27 mouse cellular contexts compared by ENCODE assay signal in the genomic region with DNA sequence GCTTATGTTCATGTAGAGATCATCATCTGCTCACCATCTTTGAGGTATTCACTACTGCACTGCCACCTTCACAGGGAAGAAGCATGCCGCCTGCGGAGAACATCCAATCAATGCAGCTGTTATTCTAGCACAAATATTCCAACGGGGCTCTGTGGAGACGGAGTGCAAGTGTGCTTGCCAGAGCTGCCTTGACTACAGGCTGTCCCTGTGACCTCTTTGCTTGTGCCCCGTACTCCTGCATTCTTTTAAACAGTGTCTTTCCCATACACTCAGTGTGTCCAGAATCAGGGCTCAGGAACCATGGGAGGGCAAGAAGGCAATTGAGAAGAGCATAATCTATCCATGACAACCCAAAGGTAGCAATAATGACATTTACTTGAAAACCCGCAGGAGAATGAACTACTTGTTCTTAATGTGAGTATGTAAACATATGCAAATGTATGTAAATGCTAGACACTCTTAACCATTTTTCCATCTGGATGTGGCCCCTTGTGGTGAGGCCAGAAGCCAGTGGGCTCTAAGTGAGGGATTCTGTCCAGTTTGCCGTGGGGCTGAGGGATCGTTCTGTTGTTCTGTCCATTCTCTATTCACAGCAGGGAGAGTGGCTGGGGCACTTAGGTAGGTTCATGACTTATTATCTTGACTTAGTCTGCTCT. TPM values are rescaled to one million over a fixed set of nuclear protein-coding genes. Genes with fewer than 3 reads are reported as not detected.
DNase-seq lines count a peak whose midpoint lies in the region; ATAC-seq and TF ChIP-seq lines count a peak whose summit lies in the region.
"Had no signal": no experiment of that assay in that cellular context is flagged by ENCODE, and none has a peak within 500 bp of the region (broad histone marks: within the 10 kb centered on the region; RNA-seq: fewer than 3 reads in every experiment).

No protein-coding gene starts in this region.

- DNase-seq in forebrain, embryonic 14.5 days (ENCODE audit: low spot score), result no peak
- DNase-seq in midbrain, postnatal 0 days (ENCODE audit: low spot score), result peak; percentile 35
- DNase-seq in midbrain, embryonic 10.5 days (ENCODE audit: low spot score), result no peak
- no peak for DNase-seq in heart, postnatal 36 days
- DNase-seq in embryo, embryonic 11 days, result no peak
- DNase-seq: cerebellum, adult 8-10 months; gastrocnemius, postnatal 14 days; heart, adult 18-20 months; heart, postnatal 4 days; lung, embryonic 14.5 days; lung, postnatal 36 days; spleen, adult 18-20 months; thymus, adult 18-20 months; thymus, postnatal 4 days had no signal

- peaks cover 2% of the 10 kb centered on the region; the same call in 1 of the 2 replicates for H3K4me1 ChIP-seq in forebrain, embryonic 14.5 days (ENCODE audit: control insufficient read depth, insufficient read depth, low read length)
- peaks cover 6% of the 10 kb centered on the region; the same call in 1 of the 2 replicates for H3K4me1 ChIP-seq in forebrain, embryonic 12.5 days
- H3K4me1 ChIP-seq in midbrain, postnatal 0 days (ENCODE audit: insufficient read depth, low read length), result no peaks in the 10 kb centered on the region
- H3K4me1 ChIP-seq in midbrain, embryonic 10.5 days, result no peaks in the 10 kb centered on the region
- H3K4me1 ChIP-seq in hindbrain, embryonic 15.5 days (replicated peaks), result 0 out of 2 replicates have a peak, but pooled peaks cover 2% of the 10 kb centered on the region
- H3K4me1 ChIP-seq: embryonic facial prominence, embryonic 10.5 days; stomach, embryonic 15.5 days had no signal

- 53% methylated on average over 8 of the region's 8 CpGs for WGBS in forebrain, embryonic 14.5 days
- WGBS in forebrain, embryonic 12.5 days, result 56% methylated on average over 8 of the region's 8 CpGs
- WGBS in midbrain, postnatal 0 days, result 54% methylated on average over 8 of the region's 8 CpGs
- 77% methylated on average over 8 of the region's 8 CpGs for WGBS in midbrain, embryonic 10.5 days
- 37% methylated on average over 8 of the region's 8 CpGs for WGBS in hindbrain, embryonic 15.5 days

- intact Hi-C loops in heart, postnatal 36 days (cut with DNase I), result loop anchor here (5.0 kb wide), 1 partner anchor 76 kb away; no protein-coding TSS in a partner anchor

- H3K4me3 ChIP-seq in forebrain, embryonic 14.5 days (ENCODE audit: low read depth, low read length), result no peak overlapping the region
- H3K4me3 ChIP-seq in forebrain, embryonic 12.5 days (replicated peaks), result no peak overlapping the region
- no peak overlapping the region for H3K4me3 ChIP-seq in midbrain, postnatal 0 days (ENCODE audit: low read depth, low read length)
- H3K4me3 ChIP-seq in midbrain, embryonic 10.5 days, result no peak overlapping the region
- H3K4me3 ChIP-seq in hindbrain, embryonic 15.5 days, result no peak overlapping the region
- H3K4me3 ChIP-seq: embryonic facial prominence, embryonic 10.5 days; liver, embryonic 12.5 days; stomach, embryonic 15.5 days had no signal

- no peaks in the 10 kb centered on the region for H3K27me3 ChIP-seq in forebrain, embryonic 14.5 days (replicated peaks; ENCODE audit: control insufficient read depth, insufficient read depth, low read length)
- no peaks in the 10 kb centered on the region for H3K27me3 ChIP-seq in forebrain, embryonic 12.5 days
- no peaks in the 10 kb centered on the region for H3K27me3 ChIP-seq in midbrain, postnatal 0 days (ENCODE audit: insufficient read depth, low read length)
- no peaks in the 10 kb centered on the region for H3K27me3 ChIP-seq in midbrain, embryonic 10.5 days (ENCODE audit: low read depth, poor library complexity, severe bottlenecking)
- H3K27me3 ChIP-seq in hindbrain, embryonic 15.5 days, result no peaks in the 10 kb centered on the region
- H3K27me3 ChIP-seq: stomach, embryonic 15.5 days had no signal

- no peak overlapping the region for H3K9ac ChIP-seq in forebrain, embryonic 14.5 days (ENCODE audit: low read length)
- H3K9ac ChIP-seq in forebrain, embryonic 12.5 days, result no peak overlapping the region
- no peak overlapping the region for H3K9ac ChIP-seq in midbrain, postnatal 0 days (replicated peaks; ENCODE audit: low read length, poor library complexity, severe bottlenecking)
- no peak overlapping the region for H3K9ac ChIP-seq in hindbrain, embryonic 15.5 days
- H3K9ac ChIP-seq: liver, embryonic 12.5 days; lung, embryonic 14.5 days; stomach, embryonic 15.5 days had no signal

- peak; percentile 42; the same call in 1 of the 2 replicates for ATAC-seq in forebrain, embryonic 14.5 days
- no peak for ATAC-seq in forebrain, embryonic 12.5 days (ENCODE audit: low FRiP score)
- ATAC-seq in midbrain, postnatal 0 days (ENCODE audit: low FRiP score), result 0 out of 2 replicates have a peak, but pooled peaks have one; percentile 13
- peak; percentile 87 for ATAC-seq in hindbrain, embryonic 15.5 days (ENCODE audit: low FRiP score, low read depth)
- no peak for ATAC-seq in megakaryocyte, adult 5-6 weeks (ENCODE audit: poor library complexity, severe bottlenecking)
- ATAC-seq: CD4-positive, CD25-positive, alpha-beta regulatory T cell, adult 4 months; intestine, embryonic 16.5 days; liver, embryonic 12.5 days had no signal

- TF ChIP-seq CTCF in midbrain, postnatal 0 days (IDR thresholded peaks at IDR 0.05), result no peak

- H3K4me2 ChIP-seq in forebrain, embryonic 14.5 days (ENCODE audit: low read length), result no peak overlapping the region
- no peak overlapping the region for H3K4me2 ChIP-seq in forebrain, embryonic 12.5 days
- no peak overlapping the region for H3K4me2 ChIP-seq in midbrain, postnatal 0 days (ENCODE audit: low read depth, low read length, poor library complexity, severe bottlenecking)
- no peak overlapping the region for H3K4me2 ChIP-seq in hindbrain, embryonic 15.5 days
- H3K4me2 ChIP-seq: liver, embryonic 12.5 days; lung, embryonic 14.5 days; stomach, embryonic 15.5 days had no signal

- H3K9me3 ChIP-seq in forebrain, embryonic 14.5 days (replicated peaks; ENCODE audit: control insufficient read depth, low read length), result no peaks in the 10 kb centered on the region
- no peaks in the 10 kb centered on the region for H3K9me3 ChIP-seq in forebrain, embryonic 12.5 days
- H3K9me3 ChIP-seq in midbrain, postnatal 0 days (ENCODE audit: low read length), result no peaks in the 10 kb centered on the region
- no peaks in the 10 kb centered on the region for H3K9me3 ChIP-seq in midbrain, embryonic 10.5 days (replicated peaks)
- H3K9me3 ChIP-seq in hindbrain, embryonic 15.5 days, result no peaks in the 10 kb centered on the region
- H3K9me3 ChIP-seq: embryonic facial prominence, embryonic 10.5 days; liver, embryonic 12.5 days; stomach, embryonic 15.5 days had no signal

- no peaks in the 10 kb centered on the region for H3K36me3 ChIP-seq in forebrain, embryonic 14.5 days (ENCODE audit: control insufficient read depth, insufficient read depth, low read length)
- H3K36me3 ChIP-seq in forebrain, embryonic 12.5 days (replicated peaks), result no peaks in the 10 kb centered on the region
- no peaks in the 10 kb centered on the region for H3K36me3 ChIP-seq in midbrain, postnatal 0 days (ENCODE audit: insufficient read depth, low read length)
- no peaks in the 10 kb centered on the region for H3K36me3 ChIP-seq in midbrain, embryonic 10.5 days
- no peaks in the 10 kb centered on the region for H3K36me3 ChIP-seq in hindbrain, embryonic 15.5 days
- H3K36me3 ChIP-seq: embryonic facial prominence, embryonic 10.5 days; liver, embryonic 12.5 days; stomach, embryonic 15.5 days had no signal

- no peak overlapping the region for H3K27ac ChIP-seq in forebrain, embryonic 14.5 days (ENCODE audit: low read depth, low read length)
- no peak overlapping the region for H3K27ac ChIP-seq in forebrain, embryonic 12.5 days
- no peak overlapping the region for H3K27ac ChIP-seq in midbrain, postnatal 0 days (ENCODE audit: low read depth, low read length)
- no peak overlapping the region for H3K27ac ChIP-seq in midbrain, embryonic 10.5 days (replicated peaks)
- H3K27ac ChIP-seq in hindbrain, embryonic 15.5 days (replicated peaks), result no peak overlapping the region
- H3K27ac ChIP-seq: embryonic facial prominence, embryonic 10.5 days; kidney, postnatal 0 days; liver, embryonic 12.5 days; stomach, embryonic 15.5 days had no signal

RNA-seq across cellular contexts. Expression of gene Ackr1, which starts 11.8 kb away (rescaled TPM):
- polyA plus RNA-seq in forebrain, embryonic 14.5 days (2014; fragmentation: Nextera tagmentation; extraction: Ambion mirVana), result 10.5 and 12.0 TPM in 2 replicates
- 4.4 and 5.1 TPM in 2 replicates for polyA plus RNA-seq in forebrain, embryonic 12.5 days (2016; fragmentation: Nextera tagmentation; extraction: Ambion mirVana)
- total RNA-seq in midbrain, postnatal 0 days (2014; rRNA removed), result 38.0 and 52.3 TPM in 2 replicates
- 23.1 and 24.1 TPM in 2 replicates for polyA plus RNA-seq in midbrain, postnatal 0 days (2015; fragmentation: Nextera tagmentation; extraction: Ambion mirVana)
- 1.6 and 2.4 TPM in 2 replicates for polyA plus RNA-seq in midbrain, embryonic 10.5 days (2016; fragmentation: Nextera tagmentation; extraction: Ambion mirVana)
- polyA plus RNA-seq in hindbrain, embryonic 15.5 days (2015; fragmentation: Nextera tagmentation; extraction: Ambion mirVana), result 18.6 and 19.9 TPM in 2 replicates
- under 1 TPM; 0.38 to 0.78 TPM for total RNA-seq in heart, postnatal 36 days (2021)
- 1.0 and 1.8 TPM in 2 replicates for total RNA-seq in megakaryocyte, adult 5-6 weeks (2015)
- 0.40 and 1.0 TPM in 2 replicates for total RNA-seq in megakaryocyte, adult 5-6 weeks (2017)
- polyA plus RNA-seq: CD4-positive, CD25-positive, alpha-beta regulatory T cell, adult 4 months had no signal

RNA-seq across cellular contexts. Expression of gene Aim2, which starts 29.0 kb away (rescaled TPM):
- 2.3 and 4.0 TPM in 2 replicates for polyA plus RNA-seq in forebrain, embryonic 14.5 days (2014; fragmentation: Nextera tagmentation; extraction: Ambion mirVana)
- 6.9 and 7.5 TPM in 2 replicates for polyA plus RNA-seq in forebrain, embryonic 12.5 days (2016; fragmentation: Nextera tagmentation; extraction: Ambion mirVana)
- total RNA-seq in midbrain, postnatal 0 days (2014; rRNA removed), result 0.66 and 2.8 TPM in 2 replicates
- 0.89 and 1.0 TPM in 2 replicates for polyA plus RNA-seq in midbrain, postnatal 0 days (2015; fragmentation: Nextera tagmentation; extraction: Ambion mirVana)
- polyA plus RNA-seq in midbrain, embryonic 10.5 days (2016; fragmentation: Nextera tagmentation; extraction: Ambion mirVana), result 6.7 TPM in 2 replicates
- polyA plus RNA-seq in hindbrain, embryonic 15.5 days (2015; fragmentation: Nextera tagmentation; extraction: Ambion mirVana), result 0.83 and 2.0 TPM in 2 replicates
- total RNA-seq in heart, postnatal 36 days (2021), result 1 to 10 TPM; 1.2 to 1.4 TPM
- total RNA-seq in megakaryocyte, adult 5-6 weeks (2015), result 56.4 and 68.1 TPM in 2 replicates
- total RNA-seq in megakaryocyte, adult 5-6 weeks (2017), result 91.8 and 109 TPM in 2 replicates

RNA-seq across cellular contexts. Expression of gene Mptx2, which starts 44.1 kb away (rescaled TPM):
- polyA plus RNA-seq in forebrain, embryonic 14.5 days (2014; fragmentation: Nextera tagmentation; extraction: Ambion mirVana), result not detected in 2 replicates
- not detected in 2 replicates for polyA plus RNA-seq in forebrain, embryonic 12.5 days (2016; fragmentation: Nextera tagmentation; extraction: Ambion mirVana)
- not detected in 2 replicates for total RNA-seq in midbrain, postnatal 0 days (2014; rRNA removed)
- polyA plus RNA-seq in midbrain, postnatal 0 days (2015; fragmentation: Nextera tagmentation; extraction: Ambion mirVana), result not detected in 2 replicates
- not detected in 2 replicates for polyA plus RNA-seq in midbrain, embryonic 10.5 days (2016; fragmentation: Nextera tagmentation; extraction: Ambion mirVana)
- polyA plus RNA-seq in hindbrain, embryonic 15.5 days (2015; fragmentation: Nextera tagmentation; extraction: Ambion mirVana), result not detected in 2 replicates
- not detected for total RNA-seq in heart, postnatal 36 days (2021)
- total RNA-seq in megakaryocyte, adult 5-6 weeks (2015), result not detected in 2 replicates
- not detected in 2 replicates for total RNA-seq in megakaryocyte, adult 5-6 weeks (2017)
- total RNA-seq: adrenal gland, adult 8-10 months; gastrocnemius, postnatal 14 days; heart, adult 18-20 months; heart, postnatal 4 days; layer of hippocampus, postnatal 14 days had no signal
- polyA plus RNA-seq: CD4-positive, CD25-positive, alpha-beta regulatory T cell, adult 4 months; embryonic facial prominence, embryonic 10.5 days; heart, embryonic 14.5 days; intestine, embryonic 16.5 days; kidney, postnatal 0 days; limb, embryonic 11.5 days; liver, embryonic 12.5 days; lung, embryonic 14.5 days; stomach, embryonic 15.5 days had no signal

RNA-seq across cellular contexts. Expression of gene Cadm3, which starts 45.8 kb away (rescaled TPM):
- 59.8 and 77.6 TPM in 2 replicates for polyA plus RNA-seq in forebrain, embryonic 14.5 days (2014; fragmentation: Nextera tagmentation; extraction: Ambion mirVana)
- 12.6 and 22.2 TPM in 2 replicates for polyA plus RNA-seq in forebrain, embryonic 12.5 days (2016; fragmentation: Nextera tagmentation; extraction: Ambion mirVana)
- total RNA-seq in midbrain, postnatal 0 days (2014; rRNA removed), result 547 and 554 TPM in 2 replicates
- polyA plus RNA-seq in midbrain, postnatal 0 days (2015; fragmentation: Nextera tagmentation; extraction: Ambion mirVana), result 53.9 and 60.8 TPM in 2 replicates
- polyA plus RNA-seq in midbrain, embryonic 10.5 days (2016; fragmentation: Nextera tagmentation; extraction: Ambion mirVana), result 2.0 and 5.3 TPM in 2 replicates
- 81.5 and 84.8 TPM in 2 replicates for polyA plus RNA-seq in hindbrain, embryonic 15.5 days (2015; fragmentation: Nextera tagmentation; extraction: Ambion mirVana)
- 1 to 10 TPM; 1.9 to 2.5 TPM for total RNA-seq in heart, postnatal 36 days (2021)
- total RNA-seq in megakaryocyte, adult 5-6 weeks (2015), result 1.5 and 2.1 TPM in 2 replicates
- total RNA-seq in megakaryocyte, adult 5-6 weeks (2017), result 0.51 and 5.2 TPM in 2 replicates
- polyA plus RNA-seq: CD4-positive, CD25-positive, alpha-beta regulatory T cell, adult 4 months had no signal

RNA-seq across cellular contexts. Expression of gene Olfr418, which starts 55.9 kb away (rescaled TPM):
- not detected in 2 replicates for polyA plus RNA-seq in forebrain, embryonic 14.5 days (2014; fragmentation: Nextera tagmentation; extraction: Ambion mirVana)
- polyA plus RNA-seq in forebrain, embryonic 12.5 days (2016; fragmentation: Nextera tagmentation; extraction: Ambion mirVana), result not detected in 2 replicates
- total RNA-seq in midbrain, postnatal 0 days (2014; rRNA removed), result not detected in 2 replicates
- polyA plus RNA-seq in midbrain, postnatal 0 days (2015; fragmentation: Nextera tagmentation; extraction: Ambion mirVana), result not detected in 2 replicates
- not detected in 2 replicates for polyA plus RNA-seq in midbrain, embryonic 10.5 days (2016; fragmentation: Nextera tagmentation; extraction: Ambion mirVana)
- not detected in 2 replicates for polyA plus RNA-seq in hindbrain, embryonic 15.5 days (2015; fragmentation: Nextera tagmentation; extraction: Ambion mirVana)
- not detected for total RNA-seq in heart, postnatal 36 days (2021)
- not detected in 2 replicates for total RNA-seq in megakaryocyte, adult 5-6 weeks (2015)
- not detected in 2 replicates for total RNA-seq in megakaryocyte, adult 5-6 weeks (2017)
- total RNA-seq: adrenal gland, adult 8-10 months; gastrocnemius, postnatal 14 days; heart, adult 18-20 months; heart, postnatal 4 days; layer of hippocampus, postnatal 14 days had no signal
- polyA plus RNA-seq: CD4-positive, CD25-positive, alpha-beta regulatory T cell, adult 4 months; embryonic facial prominence, embryonic 10.5 days; heart, embryonic 14.5 days; intestine, embryonic 16.5 days; kidney, postnatal 0 days; limb, embryonic 11.5 days; liver, embryonic 12.5 days; lung, embryonic 14.5 days; stomach, embryonic 15.5 days had no signal

Comparison
In these comparisons a context has a peak if more than half of its experiments do, and no peak if none do; other contexts are left out.
1. ATAC-seq: peak in forebrain, embryonic 14.5 days (single experiment), midbrain, postnatal 0 days (single experiment) and hindbrain, embryonic 15.5 days (single experiment); none in forebrain, embryonic 12.5 days (single experiment) and megakaryocyte, adult 5-6 weeks (single experiment).